Mouse (Mus musculus): ENCODE measurements around the gene Sun2.

DNA sequence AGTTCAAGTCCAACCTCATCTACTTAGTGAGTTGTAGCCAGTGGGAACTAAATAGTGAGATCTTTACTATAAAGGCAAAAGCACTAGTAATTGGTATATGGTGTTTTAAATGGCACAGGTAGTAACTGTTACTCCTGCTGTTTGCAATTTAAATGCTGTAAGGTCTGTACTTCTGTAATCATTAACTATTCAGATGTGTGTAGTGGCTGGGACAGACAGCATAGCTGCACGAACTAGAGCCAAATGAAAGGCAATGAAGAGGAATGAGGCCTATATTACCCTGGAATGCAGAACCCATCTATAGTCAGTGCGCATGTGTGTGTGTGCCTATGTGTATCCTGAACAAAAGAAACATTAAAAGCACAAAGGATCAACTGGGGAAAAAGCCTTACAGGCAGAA lies 64.4 kb downstream of the Sun2 start:
- TF ChIP-seq CTCF (IDR thresholded peaks at IDR 0.05) (no peak), POLR2A (IDR thresholded peaks at IDR 0.05; ENCODE audit: insufficient read depth, low read depth, low read length) (no peak), EP300 (IDR thresholded peaks at IDR 0.05; ENCODE audit: insufficient read depth, low read depth, low read length) (no peak)

Measured in heart, adult 2 months (tissue).